Mouse (Mus musculus) limb, embryonic 11.5 days (tissue): Measurements from ENCODE around the gene 9330161L09Rik. TPM values are rescaled to one million over a fixed set of nuclear protein-coding genes. Genes with fewer than 3 reads are reported as not detected.
"Not testable (repeated sequence)": the region's sequence is repeated elsewhere in the genome, so short reads cannot be mapped to it uniquely, and the experiment has no call there.

ENCODE experiments used
- ATAC-seq: fragments of 200-750 bp; cut with Nextera tagmentation; 2 replicates; pipeline ENCODE4 v1.8.0; 2017; ENCODE audit warnings: low read depth; ENCODE audit not compliant: insufficient number of reproducible peaks, low FRiP score, low TSS enrichment
- DNase-seq: peaks from one replicate; pipeline ENCODE4 v3.0.0-alpha.2; 2015; ENCODE audit warnings: low spot score
- H3K27ac ChIP-seq: fragments of 300-500 bp; sonication (generic); replicated peaks from 2 replicates; pipeline ENCODE4 v1.5.1; 2014; ENCODE audit warnings: low read depth, mild to moderate bottlenecking, low read length
- H3K27me3 ChIP-seq: fragments of 300-500 bp; sonication (generic); 2 replicates; pipeline ENCODE4 v1.6.1; 2014; ENCODE audit warnings: mild to moderate bottlenecking, low read length, mixed read lengths; ENCODE audit not compliant: control insufficient read depth, insufficient read depth
- H3K36me3 ChIP-seq: fragments of 300-500 bp; sonication (generic); 2 replicates; pipeline ENCODE4 v1.6.1; 2014; ENCODE audit warnings: mild to moderate bottlenecking, low read length, moderate library complexity, mixed read lengths; ENCODE audit not compliant: control insufficient read depth, insufficient read depth
- H3K4me1 ChIP-seq: fragments of 300-500 bp; sonication (generic); 2 replicates; pipeline ENCODE4 v1.6.1; 2014; ENCODE audit warnings: low read length, mixed read lengths; ENCODE audit not compliant: control insufficient read depth, insufficient read depth
- H3K4me2 ChIP-seq: fragments of 300-500 bp; sonication (generic); 2 replicates; pipeline ENCODE4 v1.6.1; 2014; ENCODE audit warnings: low read depth, mild to moderate bottlenecking, moderate library complexity; ENCODE audit not compliant: severe bottlenecking
- H3K4me3 ChIP-seq: fragments of 300-500 bp; sonication (generic); 2 replicates; pipeline ENCODE4 v1.5.1; 2014; ENCODE audit warnings: low read depth, low read length
- H3K9ac ChIP-seq: fragments of 300-500 bp; sonication (generic); 2 replicates; pipeline ENCODE4 v1.6.1; 2014; ENCODE audit warnings: mild to moderate bottlenecking, low read length
- H3K9me3 ChIP-seq: fragments of 300-500 bp; sonication (generic); 2 replicates; pipeline ENCODE4 v1.6.1; 2016; ENCODE audit warnings: low read length; ENCODE audit not compliant: control insufficient read depth
- WGBS: fragments of 180-500 bp; shearing (Covaris S2); extraction: QIAGEN DNeasy Blood & Tissue Kit; methylation state at CpG from one replicate; pipeline ENCODE4 v1.1.7; 2014; 5-methylcytosine and 5-hydroxymethylcytosine counted together
- polyA plus RNA-seq: library from polyadenylated mRNA; unstranded; fragments of >200 nt; fragmentation: Nextera tagmentation; extraction: Ambion mirVana; gene quantifications from 2 replicates; pipeline ENCODE4 v1.2.1, GENCODE M21; 2014

9330161L09Rik gene
- 0.58 and 1.0 TPM in 2 replicates for polyA plus RNA-seq

DNA sequence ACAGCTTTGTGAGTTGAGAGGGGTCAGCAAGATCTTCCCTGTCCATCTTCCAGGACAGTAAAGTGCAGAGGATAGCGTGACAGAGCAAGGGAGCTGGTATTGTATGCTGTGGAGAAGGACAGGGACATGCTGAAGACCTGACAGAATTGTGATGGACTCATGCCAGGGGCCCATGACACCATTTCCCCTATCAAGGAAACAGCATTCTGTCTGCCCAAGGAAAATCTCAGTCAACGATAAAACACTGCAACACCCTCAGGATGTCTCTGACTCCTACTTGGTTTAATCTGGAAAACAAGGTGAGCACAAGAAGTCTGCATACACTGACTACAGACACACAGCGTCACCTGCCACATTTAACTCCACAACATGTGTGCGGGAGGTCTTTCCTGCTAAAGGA, at the start of gene 9330161L09Rik:
Gene 9330161L09Rik, minus strand, starts transcription at position 101 of the 400 bp plus-strand sequence.
- Histone ChIP-seq H3K27ac (no peak within 1 kb of the TSS), H3K9me3 (no peaks in the 10 kb centered on the region), H3K9ac (no peak within 1 kb of the TSS), H3K27me3 (no peaks in the 10 kb centered on the region), H3K4me2 (no peak within 1 kb of the TSS), H3K36me3 (peaks cover 10% of the 10 kb centered on the region; the same call in 1 of the 2 replicates), H3K4me3 (no peak within 1 kb of the TSS), H3K4me1 (no peaks in the 10 kb centered on the region)
- no peak for ATAC-seq
- 96% methylated on average over 4 of the region's 4 CpGs for WGBS
- no peak for DNase-seq

DNA sequence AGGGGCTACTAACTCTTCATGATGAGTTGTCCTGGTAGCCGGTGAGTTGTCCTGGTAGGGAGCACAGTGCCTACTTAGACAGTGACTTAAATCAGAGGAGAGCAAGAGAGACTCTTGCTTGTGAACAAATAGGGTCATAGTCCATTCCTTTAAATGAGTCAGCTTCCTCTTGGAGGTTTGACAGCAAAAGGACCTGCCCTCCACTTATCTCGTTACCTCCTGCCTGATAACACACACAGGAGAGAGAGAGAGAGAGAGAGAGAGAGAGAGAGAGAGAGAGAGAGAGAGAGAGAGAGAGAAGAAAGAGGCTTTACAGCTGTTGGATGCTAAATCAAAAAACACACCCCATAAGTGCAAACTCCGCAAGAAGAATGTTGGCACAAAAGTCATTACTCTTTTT, 49.5 kb upstream of the 9330161L09Rik start, which contains the start of gene Ifi27l2b:
Gene Ifi27l2b, minus strand, starts transcription at position 84 of the 400 bp plus-strand sequence.
- Histone ChIP-seq H3K36me3 (no peaks in the 10 kb centered on the region), H3K4me2 (no peak within 1 kb of the TSS), H3K4me1 (no peaks in the 10 kb centered on the region), H3K9me3 (no peaks in the 10 kb centered on the region), H3K4me3 (no peak within 1 kb of the TSS), H3K27ac (no peak within 1 kb of the TSS), H3K27me3 (no peaks in the 10 kb centered on the region), H3K9ac (no peak within 1 kb of the TSS)
- ATAC-seq, result no peak
- WGBS, result 68% methylated on average over 3 of the region's 3 CpGs
- DNase-seq, result no peak

GRCm38 (mm10) chr12:103456727-103457126, 49.1 kb upstream of the 9330161L09Rik start:
- not testable (repeated sequence) for H3K27ac ChIP-seq, H3K4me1 ChIP-seq, H3K9me3 ChIP-seq, ATAC-seq, H3K27me3 ChIP-seq, H3K36me3 ChIP-seq, H3K4me3 ChIP-seq, H3K9ac ChIP-seq, DNase-seq, H3K4me2 ChIP-seq
- no CpG with 5 or more reads among the region's 1 CpGs for WGBS

DNA sequence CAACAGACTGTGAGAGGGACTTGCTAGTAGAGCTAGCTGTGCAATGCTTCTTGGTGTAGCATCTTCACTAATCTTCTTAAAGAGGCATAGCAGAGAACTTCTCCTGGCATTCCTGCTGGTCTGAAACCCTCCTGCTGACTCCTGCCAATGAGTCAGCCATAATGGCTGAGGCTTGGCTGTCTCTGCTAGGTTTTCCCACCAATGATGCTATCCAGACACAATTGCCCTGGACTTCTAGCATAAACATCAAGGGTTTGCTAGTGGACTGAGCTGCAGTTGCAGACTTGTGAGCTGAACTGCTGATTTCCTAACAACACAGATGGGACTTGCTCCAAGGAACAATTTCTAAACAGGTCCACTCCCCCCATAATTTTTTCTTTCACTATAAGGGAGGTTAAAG, 45.7 kb upstream of the 9330161L09Rik start:
- H3K9ac ChIP-seq, result no peak overlapping the region
- H3K4me3 ChIP-seq, result no peak overlapping the region
- no peaks in the 10 kb centered on the region for H3K9me3 ChIP-seq
- DNase-seq (no peak), ATAC-seq (no peak)
- no peaks in the 10 kb centered on the region for H3K27me3 ChIP-seq
- H3K4me2 ChIP-seq, result no peak overlapping the region
- H3K36me3 ChIP-seq, result no peaks in the 10 kb centered on the region
- no peaks in the 10 kb centered on the region for H3K4me1 ChIP-seq
- H3K27ac ChIP-seq, result no peak overlapping the region

DNA sequence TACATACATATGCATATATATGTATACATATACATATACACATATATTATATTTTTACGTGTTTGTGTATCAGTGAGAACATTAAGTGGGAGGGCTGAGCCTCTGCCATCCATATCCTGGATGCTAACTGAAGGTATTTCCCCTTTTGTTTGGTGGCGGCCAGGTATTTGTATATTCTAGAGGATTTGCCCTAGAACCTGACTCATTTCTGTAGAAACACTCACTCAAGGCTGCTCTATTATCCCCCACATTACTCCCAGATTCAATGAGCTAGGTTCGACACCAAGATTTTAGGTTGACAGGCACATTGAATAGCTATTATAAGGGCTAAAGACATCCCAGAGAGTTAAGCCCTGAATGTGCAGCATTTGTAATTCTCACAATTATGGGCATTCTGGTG, 37.4 kb upstream of the 9330161L09Rik start:
- DNase-seq (no peak), ATAC-seq (no peak)
- Histone ChIP-seq H3K4me3 (no peak overlapping the region), H3K27ac (no peak overlapping the region), H3K27me3 (no peaks in the 10 kb centered on the region), H3K36me3 (no peaks in the 10 kb centered on the region), H3K4me2 (no peak overlapping the region), H3K9ac (no peak overlapping the region), H3K9me3 (no peaks in the 10 kb centered on the region), H3K4me1 (no peaks in the 10 kb centered on the region)
- 88% methylated on average over 3 of the region's 3 CpGs for WGBS

DNA sequence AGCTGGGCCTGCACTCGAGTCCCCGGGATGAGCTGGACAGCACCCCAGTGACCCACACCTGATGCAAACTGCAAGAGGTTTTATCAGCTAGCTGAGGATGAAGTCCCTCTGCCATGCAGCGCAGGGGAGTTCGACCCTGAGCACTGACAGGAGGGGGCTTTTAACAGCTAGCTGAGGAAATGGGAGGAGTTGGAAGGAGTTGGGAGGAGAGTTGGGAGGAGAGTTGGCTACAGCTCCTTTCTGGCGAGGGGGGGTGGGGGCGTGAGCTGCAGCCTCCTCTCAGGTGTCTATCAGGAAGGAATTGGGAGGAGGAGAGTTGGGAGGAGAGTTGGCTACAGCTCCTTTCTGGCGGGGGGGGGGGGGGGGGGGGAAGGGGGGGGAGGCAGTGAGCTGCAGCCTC, 36.6 kb upstream of the 9330161L09Rik start:
- H3K36me3 ChIP-seq, H3K9me3 ChIP-seq, H3K27me3 ChIP-seq, DNase-seq, H3K27ac ChIP-seq, H3K4me3 ChIP-seq, H3K4me2 ChIP-seq, H3K9ac ChIP-seq, H3K4me1 ChIP-seq, ATAC-seq: not testable (repeated sequence)
- WGBS, result 34% methylated on average over 6 of the region's 7 CpGs

GRCm38 (mm10) chr12:103443524-103443923, 35.9 kb upstream of the 9330161L09Rik start, which contains the start of gene Ifi27l2a:
Gene Ifi27l2a, minus strand, starts transcription at chr12:103443680.
- Histone ChIP-seq H3K27ac (no peak within 1 kb of the TSS), H3K27me3 (no peaks in the 10 kb centered on the region), H3K4me1 (no peaks in the 10 kb centered on the region), H3K9ac (no peak within 1 kb of the TSS), H3K9me3 (no peaks in the 10 kb centered on the region), H3K4me2 (no peak within 1 kb of the TSS), H3K4me3 (no peak within 1 kb of the TSS), H3K36me3 (no peaks in the 10 kb centered on the region)
- WGBS, result 52% methylated on average over 3 of the region's 3 CpGs
- DNase-seq (no peak), ATAC-seq (no peak)

- no peak for ATAC-seq
- H3K9ac ChIP-seq, result no peak overlapping the region
- no peaks in the 10 kb centered on the region for H3K9me3 ChIP-seq
- H3K27ac ChIP-seq, result no peak overlapping the region
- 88% methylated on average over 1 of the region's 1 CpGs for WGBS
- H3K4me1 ChIP-seq, result no peaks in the 10 kb centered on the region
- H3K36me3 ChIP-seq, result no peaks in the 10 kb centered on the region
- H3K4me3 ChIP-seq, result no peak overlapping the region
- no peaks in the 10 kb centered on the region for H3K27me3 ChIP-seq
- no peak for DNase-seq
- no peak overlapping the region for H3K4me2 ChIP-seq
Observed at GRCm38 (mm10) chr12:103437601-103438000, 30.0 kb upstream of the 9330161L09Rik start.

- Histone ChIP-seq H3K27ac (no peak overlapping the region), H3K9ac (no peak overlapping the region), H3K4me3 (no peak overlapping the region), H3K36me3 (no peaks in the 10 kb centered on the region), H3K9me3 (no peaks in the 10 kb centered on the region), H3K4me2 (no peak overlapping the region), H3K4me1 (no peaks in the 10 kb centered on the region), H3K27me3 (no peaks in the 10 kb centered on the region)
- DNase-seq (no peak), ATAC-seq (no peak)
Observed at GRCm38 (mm10) chr12:103434861-103435260, 27.2 kb upstream of the 9330161L09Rik start.
